Mouse (Mus musculus) bone marrow, adult 2 months (tissue): Measurements from ENCODE around the gene Slc23a2.

Experiments
- CTCF ChIP-seq: fragments of 200-500 bp; IDR thresholded peaks from 2 replicates; pipeline ENCODE4 v1.5.1; 2011; ENCODE audit warnings: low read length, control low read depth; ENCODE audit not compliant: control insufficient read depth, insufficient read depth
- POLR2A ChIP-seq: fragments of 200-500 bp; IDR thresholded peaks from 2 replicates; pipeline ENCODE4 v1.6.1; 2011; ENCODE audit warnings: low read depth, mild to moderate bottlenecking, control low read depth, low read length, borderline replicate concordance; ENCODE audit not compliant: control insufficient read depth

GRCm38 (mm10) chr2:132157482-132157881 is 12.6 kb upstream of the Slc23a2 start:
- TF ChIP-seq POLR2A (no peak), CTCF (no peak)
